Mouse (Mus musculus): ENCODE data around the gene Lancl1. TPM values are rescaled to one million over a fixed set of nuclear protein-coding genes. Genes with fewer than 3 reads are reported as not detected.

Gene Lancl1
- total RNA-seq, 2 experiments from 2014 or later, result 32.3 to 33.8 TPM

DNA sequence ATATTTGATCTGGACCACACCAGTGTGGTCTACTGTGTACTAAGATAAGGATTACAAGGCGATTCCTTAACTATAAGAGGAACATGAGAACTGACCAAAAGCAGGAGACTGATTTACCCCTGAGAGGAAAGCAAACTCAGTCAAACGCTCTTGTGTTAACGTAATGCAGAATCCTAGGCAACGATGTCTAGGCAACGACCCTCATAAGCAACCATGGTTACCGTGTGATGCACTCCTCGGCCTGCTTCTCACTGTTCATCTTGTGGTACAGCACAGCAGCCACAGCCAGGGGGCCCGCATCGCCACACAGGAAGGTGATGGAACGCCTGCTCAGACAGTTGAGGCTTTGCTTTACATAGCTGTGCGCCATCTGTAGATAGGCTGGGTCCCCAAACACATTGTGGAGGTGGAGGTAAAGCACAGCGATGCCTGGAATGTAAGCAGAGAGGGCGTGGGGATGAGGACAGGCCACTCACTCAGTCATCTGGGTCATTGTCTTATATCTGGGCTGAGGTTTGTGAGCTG, 18.0 kb downstream of the Lancl1 start:
- no peak for DNase-seq
- intact Hi-C loops (cut with DNase I), result no loop called here

DNA sequence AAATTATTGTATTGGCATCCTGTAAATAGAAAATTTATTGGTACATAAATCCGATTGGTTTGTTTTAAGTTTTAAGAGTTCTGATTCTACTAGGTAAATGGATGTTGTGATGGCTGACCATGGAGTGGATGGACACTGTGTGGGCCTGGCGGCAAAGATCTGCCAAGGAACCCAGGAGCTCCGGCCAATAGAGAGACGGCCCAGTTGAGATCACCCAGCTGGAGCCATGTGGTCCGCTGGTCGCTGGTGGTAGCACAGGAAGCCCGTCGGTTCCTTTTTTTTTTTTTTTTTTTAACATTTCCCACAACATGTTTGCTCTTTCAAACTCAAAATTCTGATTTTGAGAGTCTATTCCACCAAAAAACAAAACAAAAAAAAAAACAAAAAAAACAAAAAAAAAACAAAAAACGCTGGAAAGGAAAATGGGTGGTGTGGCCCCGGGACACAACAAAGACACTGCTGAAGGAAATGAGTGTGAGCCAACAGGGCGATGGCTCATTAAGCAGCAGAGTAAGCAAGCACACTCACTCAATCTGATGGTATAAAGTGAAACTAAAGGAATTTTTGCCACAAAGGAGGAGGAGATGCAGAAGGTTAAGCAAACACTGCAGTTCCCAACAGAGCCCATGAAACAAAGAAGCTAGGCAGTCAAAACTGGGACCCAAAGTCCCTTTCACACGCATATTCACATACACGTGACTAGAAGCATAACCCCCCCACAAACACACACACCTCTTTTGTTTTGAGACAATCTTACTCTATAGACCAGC, 21.4 kb downstream of the Lancl1 start:
- DNase-seq, result peak; percentile 12 to 25

DNA sequence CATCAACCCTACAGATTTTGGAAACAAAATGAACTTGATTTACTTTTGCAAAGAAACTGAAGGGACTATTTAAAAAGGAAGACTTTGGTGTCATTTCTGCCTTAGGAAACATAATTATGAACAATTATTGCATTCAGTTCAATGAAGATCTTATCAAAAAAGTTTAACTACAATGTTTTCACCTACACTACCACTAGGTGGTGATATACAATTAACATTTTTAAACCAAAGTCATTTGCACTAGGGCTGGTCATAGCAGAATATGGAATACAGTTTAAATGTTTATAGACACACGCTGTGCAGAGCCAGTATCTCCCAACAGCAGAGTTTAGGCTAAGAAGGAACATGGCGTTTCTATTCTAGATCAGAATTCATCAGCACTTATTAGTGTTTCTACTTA, 24.5 kb downstream of the Lancl1 start:
- intact Hi-C loops (cut with DNase I), result no loop called here
- no peak for DNase-seq

More for the DNA sequence above, 21.4 kb downstream of the Lancl1 start:
- intact Hi-C loops (cut with DNase I), result no loop called here

DNA sequence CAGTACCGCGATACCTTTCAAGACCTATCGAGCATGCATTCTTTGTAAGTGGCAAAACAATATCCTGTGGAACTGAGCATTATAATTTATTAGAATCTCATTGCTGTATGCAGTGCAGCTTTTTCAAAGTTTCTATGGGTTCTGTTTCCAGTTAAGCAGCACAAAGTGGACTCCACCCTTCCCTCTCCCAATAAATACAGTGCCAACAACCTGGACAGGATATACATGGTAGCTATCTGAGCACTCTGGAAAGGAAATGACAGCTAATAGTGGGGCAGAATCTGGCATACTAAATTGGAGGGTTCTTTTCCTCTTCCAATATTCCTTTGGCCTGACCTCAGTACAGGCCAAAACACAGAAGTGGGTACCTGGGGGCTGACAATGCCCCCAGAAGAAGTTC, 28.2 kb downstream of the Lancl1 start:
- intact Hi-C loops (cut with DNase I), result no loop called here
- no peak for DNase-seq

DNA sequence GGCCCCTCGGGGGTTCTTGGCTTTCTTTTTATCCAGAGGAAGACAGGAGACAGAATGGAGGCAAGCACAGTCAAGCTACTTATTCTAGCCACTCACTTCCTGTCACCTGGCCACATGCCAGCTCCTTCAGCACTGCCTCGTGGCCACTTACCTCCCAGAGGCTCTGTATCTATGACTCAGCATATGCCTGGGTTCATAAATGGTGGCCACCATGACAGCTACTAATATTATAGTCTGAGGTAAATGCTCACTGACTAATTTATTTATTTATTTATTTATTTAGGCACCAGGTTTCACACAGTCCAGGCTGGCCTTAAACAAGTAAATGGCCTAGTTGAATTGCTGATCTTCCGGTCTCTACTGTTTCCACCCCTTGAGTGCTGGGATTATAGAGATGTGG, 35.0 kb downstream of the Lancl1 start:
- intact Hi-C loops (cut with DNase I), result no loop called here
- DNase-seq, result peak; percentile 27 to 31

DNA sequence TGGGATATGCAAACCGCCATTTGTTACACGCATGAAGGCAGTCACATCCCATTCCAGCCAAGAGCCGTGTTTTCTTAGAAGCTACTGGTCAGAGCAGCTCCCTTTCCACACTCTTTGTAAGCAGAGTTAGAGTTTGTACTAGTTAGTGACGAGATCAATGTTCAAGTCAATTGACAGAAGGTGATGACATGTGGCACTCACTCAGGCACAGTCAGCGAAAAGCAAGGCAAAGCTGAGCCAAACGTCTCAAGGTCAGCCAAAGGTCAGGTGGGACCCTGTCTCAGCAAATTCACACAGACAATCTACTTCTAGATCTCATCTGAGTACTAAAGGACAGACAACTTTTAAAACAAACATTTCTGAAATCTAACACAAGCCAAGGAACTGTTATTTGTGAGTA, 36.4 kb downstream of the Lancl1 start:
- intact Hi-C loops (cut with DNase I), result no loop called here
- no peak for DNase-seq

DNA sequence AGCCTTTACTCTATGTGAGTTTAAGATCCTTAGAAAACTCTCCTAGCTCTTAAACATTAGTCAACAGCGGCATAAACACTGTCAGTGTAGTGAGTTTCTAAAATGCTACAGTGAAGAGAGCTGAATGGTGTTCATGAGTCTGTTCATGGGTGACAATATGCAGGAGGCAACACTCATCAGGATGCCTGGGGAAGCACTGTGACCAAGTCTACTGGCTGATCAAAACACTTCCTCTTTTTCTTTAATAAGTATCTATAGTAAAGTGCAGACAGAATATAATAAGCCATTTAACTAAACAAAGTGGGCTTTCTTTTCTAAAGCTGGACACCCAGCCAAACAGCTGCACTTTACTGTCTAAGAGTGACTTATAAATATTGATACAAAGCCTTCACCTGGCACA, 37.3 kb downstream of the Lancl1 start:
- intact Hi-C loops (cut with DNase I), result no loop called here
- no peak for DNase-seq

DNA sequence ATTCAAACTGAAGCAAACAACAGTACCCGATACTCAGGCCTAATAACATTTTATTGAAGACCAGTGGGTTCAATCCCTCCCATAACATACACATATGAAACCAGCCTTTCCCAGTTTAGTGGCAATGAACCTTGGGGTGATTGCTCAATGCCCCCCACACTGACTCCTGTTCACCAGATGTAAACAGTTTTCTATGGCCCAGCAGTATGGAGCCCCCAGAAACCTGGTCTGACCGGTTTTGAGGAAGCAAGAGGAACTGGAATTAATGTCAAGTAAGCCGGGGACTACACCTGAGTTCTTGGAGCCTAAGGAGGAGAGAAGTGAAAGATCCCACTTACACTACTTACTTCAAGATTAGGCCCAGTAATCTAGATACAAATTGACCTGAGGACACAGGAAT, 38.2 kb downstream of the Lancl1 start:
- DNase-seq, result no peak
- intact Hi-C loops (cut with DNase I), result no loop called here

DNA sequence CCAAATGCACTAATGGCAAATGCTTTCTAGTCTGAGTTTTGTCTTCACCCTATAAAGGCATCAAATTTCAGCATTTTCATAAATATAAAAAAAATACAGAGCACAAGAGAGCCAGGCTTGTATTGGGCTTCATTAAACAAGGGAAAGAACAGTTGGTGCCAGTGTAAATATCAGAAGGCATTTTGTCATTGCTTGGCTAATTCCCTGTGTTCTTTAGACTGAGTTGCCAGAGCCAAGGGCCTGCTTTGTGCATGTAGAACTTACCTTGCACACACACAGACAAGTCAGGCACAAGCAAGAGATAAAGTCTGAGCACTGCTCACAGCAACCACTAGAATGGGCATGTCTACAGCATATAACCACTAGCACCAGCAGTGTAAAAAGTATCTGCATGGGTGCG, 40.1 kb downstream of the Lancl1 start:
- no peak for DNase-seq
- intact Hi-C loops (cut with DNase I), result no loop called here

DNA sequence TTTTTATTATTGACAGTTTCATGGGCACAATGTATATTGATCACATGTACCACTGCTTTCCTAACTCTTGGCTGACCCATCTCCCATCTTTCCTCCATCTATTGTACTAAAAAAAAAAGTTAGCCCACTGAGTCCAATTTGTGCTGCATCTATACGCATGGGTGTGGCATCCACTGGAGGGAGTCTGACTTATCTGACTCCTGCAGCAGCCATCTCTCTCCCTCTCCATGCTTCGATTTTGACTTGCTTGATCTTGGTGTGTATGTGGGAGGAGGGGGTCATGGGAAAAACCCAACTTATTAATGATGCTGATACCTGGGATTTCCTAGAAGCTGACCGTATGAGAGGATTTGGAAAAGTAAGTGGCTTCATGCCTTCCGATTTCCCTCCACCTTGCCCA, 40.5 kb downstream of the Lancl1 start:
- intact Hi-C loops (cut with DNase I), result no loop called here
- DNase-seq, result no peak

DNA sequence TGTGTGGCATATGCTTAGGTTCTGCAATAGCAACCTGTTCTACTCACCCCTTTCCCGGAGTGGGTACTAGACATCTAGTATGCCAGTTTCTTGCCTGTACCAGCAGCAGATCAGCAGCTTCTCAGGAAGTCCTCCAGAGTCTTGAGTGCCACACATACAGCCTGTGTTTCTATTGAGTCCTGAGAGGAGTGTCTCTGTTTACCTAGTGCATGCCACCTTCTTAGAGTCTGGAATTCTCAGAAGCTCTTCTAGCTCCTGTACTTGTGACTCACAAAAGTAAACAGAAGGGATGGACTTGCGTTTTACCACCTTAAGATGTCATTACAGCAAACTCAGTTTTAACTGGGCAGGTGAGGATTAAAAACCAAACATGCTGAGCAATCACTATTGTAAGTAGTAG, 41.9 kb downstream of the Lancl1 start:
- intact Hi-C loops (cut with DNase I), result no loop called here

DNA sequence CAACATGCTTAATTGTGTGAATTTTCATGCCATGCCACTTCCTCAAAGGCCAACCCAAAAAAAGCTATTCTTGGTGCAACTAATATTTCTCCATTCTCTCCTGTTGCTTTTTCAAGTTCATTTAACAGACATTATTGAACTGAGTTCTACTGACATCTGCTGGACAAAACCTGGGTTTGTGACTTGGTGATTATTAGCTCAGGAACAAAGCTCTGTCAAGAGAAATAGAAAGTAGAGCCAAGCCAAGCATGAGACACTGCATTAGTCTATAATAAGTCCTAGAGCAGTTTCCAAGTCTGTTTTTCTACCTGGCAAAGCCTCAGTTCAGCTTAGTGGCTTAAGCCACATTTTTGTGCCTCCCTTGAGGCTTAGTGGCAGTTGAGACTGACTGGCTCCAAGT, 45.9 kb downstream of the Lancl1 start:
- intact Hi-C loops (cut with DNase I), result loop anchor here (1.0 to 5.0 kb wide), 2 partner anchors 50 to 96 kb away; no protein-coding TSS in a partner anchor
- DNase-seq, result peak; percentile 11 to 50

More for the DNA sequence above, 41.9 kb downstream of the Lancl1 start:
- no peak for DNase-seq

DNA sequence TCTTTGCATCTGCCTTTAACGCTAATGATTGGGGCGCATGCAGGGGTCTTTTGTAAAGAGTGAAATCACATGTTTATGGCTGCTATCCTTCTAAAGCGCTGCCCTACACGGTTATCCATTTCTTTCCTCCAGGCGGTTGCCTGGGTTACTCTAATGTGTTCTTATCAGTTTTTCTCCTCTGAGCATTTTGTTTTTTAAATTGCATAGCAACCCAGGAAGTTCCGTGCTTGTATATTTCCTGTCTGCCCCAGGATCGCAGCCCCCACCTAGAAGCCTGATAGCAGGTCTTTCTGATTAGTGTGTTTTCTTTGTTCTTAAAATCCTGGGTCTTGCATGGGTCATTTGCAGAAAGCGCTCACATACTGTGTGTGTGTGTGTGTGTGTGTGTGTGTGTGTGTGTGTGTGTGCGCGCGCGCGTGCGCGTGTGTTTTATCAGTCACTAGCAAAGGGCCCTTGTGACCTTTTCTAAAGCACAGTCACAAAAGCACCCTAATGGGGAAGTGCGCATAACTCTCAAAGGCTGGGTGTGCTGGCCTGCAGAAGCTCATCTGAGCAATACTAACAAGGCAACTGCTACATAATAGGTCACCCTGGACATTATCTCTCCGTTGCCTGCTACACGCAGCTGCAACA, 51.0 kb downstream of the Lancl1 start:
- DNase-seq, result no peak
- intact Hi-C loops (cut with DNase I), result no loop called here

DNA sequence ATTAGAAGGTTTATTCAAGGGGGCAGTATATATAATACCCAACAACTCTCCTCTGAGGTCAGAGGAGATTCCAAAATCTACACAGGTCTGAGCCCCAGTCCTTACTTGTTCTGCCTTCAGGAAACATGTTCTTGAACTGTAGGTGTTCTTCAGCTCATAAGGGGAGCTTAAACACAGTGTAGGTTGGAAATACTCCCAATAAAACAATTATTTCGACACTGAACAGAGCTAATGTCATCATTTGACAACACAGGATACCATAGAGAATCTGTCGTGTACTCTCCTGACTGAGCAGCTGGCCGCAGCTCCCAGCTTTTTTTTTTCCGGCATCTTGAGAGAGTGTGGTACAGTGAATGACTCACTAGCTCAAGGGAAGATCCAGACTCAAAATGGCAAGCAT, 52.8 kb downstream of the Lancl1 start:
- DNase-seq, result no peak
- intact Hi-C loops (cut with DNase I), result no loop called here

DNA sequence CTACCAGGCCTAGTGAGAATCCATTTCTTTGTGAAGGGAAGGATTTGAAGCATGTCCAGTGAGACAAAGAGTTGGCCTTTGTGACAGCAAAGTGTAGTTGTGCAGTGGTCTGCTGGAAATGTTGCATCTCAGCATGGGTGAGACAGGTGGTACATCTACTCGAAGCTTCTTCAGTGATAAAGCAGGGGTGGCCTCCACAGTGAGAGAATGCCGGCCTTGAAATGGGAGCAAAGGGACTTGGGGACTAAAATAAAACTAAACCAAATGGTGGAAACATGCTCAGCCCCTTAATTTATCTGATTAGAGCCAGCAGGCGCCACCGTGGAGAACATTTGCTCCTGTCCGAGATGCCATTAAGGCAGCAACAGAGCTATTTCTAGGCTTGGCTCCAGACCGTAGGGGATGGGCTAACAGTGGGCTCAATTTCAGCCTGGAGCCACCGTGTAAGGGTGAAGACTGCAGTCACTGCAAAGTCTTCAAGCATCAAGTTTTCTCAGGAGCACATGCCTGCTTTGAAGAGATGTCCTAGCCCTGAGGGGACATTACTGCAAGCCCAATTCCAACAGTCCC, 53.5 kb downstream of the Lancl1 start:
- intact Hi-C loops (cut with DNase I), result no loop called here

DNA sequence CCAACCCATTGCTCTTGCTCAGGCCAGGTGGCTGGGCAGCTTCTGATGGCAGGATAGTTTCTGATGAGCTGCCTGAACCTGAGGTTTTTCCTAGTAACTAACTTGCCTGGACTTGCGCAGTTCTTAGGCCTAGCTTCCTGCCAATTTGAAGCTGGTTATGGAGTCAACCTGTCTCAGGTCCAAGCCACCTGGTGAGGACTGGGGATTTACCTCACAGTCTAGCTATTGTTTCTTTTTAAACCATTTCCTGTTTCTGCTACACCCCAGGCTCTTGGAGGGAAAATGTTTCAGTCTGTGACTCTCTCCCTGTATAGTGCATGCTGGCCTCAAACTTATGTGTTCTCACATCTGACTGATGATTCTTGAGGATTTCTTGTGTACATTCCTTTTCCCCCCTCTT, 58.5 kb downstream of the Lancl1 start:
- DNase-seq, result no peak

More for the DNA sequence above, 53.5 kb downstream of the Lancl1 start:
- DNase-seq, result no peak

DNA sequence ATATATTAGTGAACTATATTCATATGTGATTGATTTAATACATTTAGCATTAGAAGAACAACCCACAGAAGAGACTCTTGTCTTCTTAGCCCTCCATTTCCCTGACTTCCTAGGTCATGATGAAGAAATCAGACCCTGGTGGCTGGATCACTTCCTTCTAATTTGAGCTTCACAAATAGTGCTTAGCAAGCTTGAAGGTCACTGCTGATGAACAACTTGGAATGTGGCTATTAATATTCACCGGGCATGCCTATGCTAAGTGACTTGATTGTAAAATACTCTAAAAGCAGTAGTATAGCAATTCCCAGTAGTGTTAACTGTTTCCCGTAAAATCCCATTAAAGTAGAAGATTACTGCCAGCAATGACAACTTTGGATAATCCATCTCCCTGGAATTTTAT, 63.2 kb downstream of the Lancl1 start:
- intact Hi-C loops (cut with DNase I), result no loop called here
- DNase-seq, result no peak

More for the DNA sequence above, 58.5 kb downstream of the Lancl1 start:
- intact Hi-C loops (cut with DNase I), result no loop called here

DNA sequence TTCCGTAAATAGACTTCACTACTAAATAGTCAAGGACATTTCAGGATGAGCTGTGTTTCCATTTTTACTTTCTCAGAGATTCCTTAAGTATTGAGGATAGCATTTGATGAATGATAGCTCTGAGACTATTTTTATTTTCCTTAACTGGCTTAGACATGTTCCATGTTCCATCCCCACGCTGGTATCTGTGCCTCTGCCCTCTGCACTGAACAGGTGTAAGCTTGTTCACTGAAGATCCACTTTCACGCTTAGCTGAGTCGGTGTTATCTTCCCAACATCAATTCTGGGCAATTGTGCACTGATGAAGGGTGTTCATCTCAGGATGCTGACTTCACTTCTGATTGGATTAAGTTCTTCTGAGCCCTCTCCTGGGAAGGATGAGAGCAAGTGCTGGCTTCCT, 73.8 kb downstream of the Lancl1 start:
- intact Hi-C loops (cut with DNase I), result no loop called here
- no peak for DNase-seq

DNA sequence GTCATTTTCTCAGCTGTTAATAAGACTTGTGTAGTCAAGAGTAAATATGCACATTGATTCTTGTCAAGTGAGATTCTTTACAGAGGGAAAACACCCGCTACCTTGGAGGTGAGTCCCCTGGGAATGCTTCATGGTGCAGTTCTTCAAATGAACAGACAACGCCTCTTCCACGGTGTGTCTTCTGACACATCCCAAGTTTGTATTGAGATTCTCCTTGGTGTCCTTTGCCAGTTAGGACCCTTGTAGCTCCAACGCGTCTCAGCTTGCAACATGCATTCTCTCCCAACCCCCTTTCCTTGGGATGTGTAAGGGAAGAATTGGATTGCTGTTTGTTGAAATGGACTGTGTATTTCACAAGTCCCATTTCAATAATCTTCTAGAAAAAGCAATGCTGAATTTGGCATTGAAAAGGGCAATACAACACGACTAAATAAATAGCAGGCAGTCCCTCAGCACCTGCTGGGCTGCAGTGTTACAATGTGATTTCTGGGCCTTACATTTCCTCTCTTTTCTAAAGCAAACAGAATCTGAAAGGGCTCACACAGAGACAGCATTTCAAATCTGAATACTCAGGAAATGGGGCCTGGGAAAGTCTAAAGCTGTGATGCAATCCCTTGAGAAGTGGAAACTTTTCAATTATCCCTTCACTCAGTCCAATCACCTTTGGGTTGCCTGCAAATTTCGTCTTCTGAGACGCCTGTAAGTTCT, 78.0 kb downstream of the Lancl1 start:
- intact Hi-C loops (cut with DNase I), result no loop called here
- no peak for DNase-seq

DNA sequence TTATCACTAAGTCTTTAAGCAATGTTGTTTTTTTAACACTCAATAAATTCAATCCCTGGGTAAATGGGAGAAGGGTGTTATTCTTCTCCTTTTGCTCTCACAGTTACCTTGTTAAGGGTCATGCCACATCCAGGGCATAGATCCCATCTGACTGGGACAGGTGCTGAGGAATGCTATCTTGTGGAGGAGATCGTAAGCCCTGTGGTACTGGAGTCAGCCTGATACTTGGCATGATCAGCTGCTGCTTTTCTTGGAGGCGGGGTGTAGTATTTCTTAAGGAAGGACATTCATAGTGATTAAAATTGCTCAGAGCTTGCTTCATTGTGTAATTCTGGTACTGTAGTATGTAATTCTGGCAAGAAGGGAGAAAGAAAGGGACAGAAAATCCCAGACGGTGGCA, 81.3 kb downstream of the Lancl1 start:
- no peak for DNase-seq
- intact Hi-C loops (cut with DNase I), result no loop called here

DNA sequence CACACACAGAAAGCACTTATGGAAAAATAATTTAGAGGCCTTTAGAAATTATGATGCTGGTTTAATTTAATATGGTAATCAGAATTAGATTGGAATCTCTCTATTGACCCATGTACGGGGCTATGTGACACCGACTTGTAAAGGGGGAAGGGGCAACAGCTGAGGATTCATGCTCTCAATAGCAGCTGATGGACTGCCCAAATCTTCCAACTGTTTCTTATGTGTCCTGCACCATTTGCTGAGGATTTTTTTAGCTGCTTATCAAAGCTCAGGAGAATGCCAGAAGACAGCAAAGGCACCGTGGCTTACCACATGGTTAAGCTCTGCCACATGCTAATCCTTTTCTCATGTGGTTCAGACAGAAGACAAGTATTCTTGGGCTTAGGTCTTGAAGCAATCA, 87.6 kb downstream of the Lancl1 start:
- intact Hi-C loops (cut with DNase I), result no loop called here
- DNase-seq, result no peak
